Mouse (Mus musculus): Measurements from ENCODE around the gene Mospd3. TPM values are rescaled to one million over a fixed set of nuclear protein-coding genes. Genes with fewer than 3 reads are reported as not detected.
A peak's percentile ranks its signal among the peaks of the same experiment; 100 is the strongest.

Mospd3 gene
- polyA plus RNA-seq, 1 experiment from 2014 or later, result 38.7 TPM

GRCm38 (mm10) chr5:137568223-137568798 is 32.5 kb downstream of the Mospd3 start:
- Histone ChIP-seq H3K27me3 (no peaks in the 10 kb centered on the region), H3K36me3 (no peaks in the 10 kb centered on the region; the same call in 1 of the 2 replicates), H3K4me3 (no peak overlapping the region), H3K27ac (no peak overlapping the region), H3K4me2 (replicated peaks) (no peak overlapping the region), H3K4me1 (peaks cover 3% of the 10 kb centered on the region; the same call in 1 of the 2 replicates), H3K9ac (no peak overlapping the region), H3K9me3 (replicated peaks) (no peaks in the 10 kb centered on the region)
- ATAC-seq (ENCODE audit: low FRiP score), result no peak
- WGBS, result 81% methylated on average over 8 of the region's 8 CpGs

- Histone ChIP-seq H3K36me3 (no peaks in the 10 kb centered on the region; the same call in 1 of the 2 replicates), H3K9ac (no peak overlapping the region), H3K9me3 (replicated peaks) (no peaks in the 10 kb centered on the region), H3K27me3 (0 out of 2 replicates have a peak, but pooled peaks cover 3% of the 10 kb centered on the region), H3K4me1 (peaks cover 3% of the 10 kb centered on the region; the same call in 1 of the 2 replicates), H3K27ac (no peak overlapping the region), H3K4me3 (no peak overlapping the region), H3K4me2 (replicated peaks) (no peak overlapping the region)
- 96% methylated on average over 5 of the region's 5 CpGs for WGBS
- no peak for ATAC-seq (ENCODE audit: low FRiP score)
Observed at GRCm38 (mm10) chr5:137566416-137566815, 34.4 kb downstream of the Mospd3 start.

DNA sequence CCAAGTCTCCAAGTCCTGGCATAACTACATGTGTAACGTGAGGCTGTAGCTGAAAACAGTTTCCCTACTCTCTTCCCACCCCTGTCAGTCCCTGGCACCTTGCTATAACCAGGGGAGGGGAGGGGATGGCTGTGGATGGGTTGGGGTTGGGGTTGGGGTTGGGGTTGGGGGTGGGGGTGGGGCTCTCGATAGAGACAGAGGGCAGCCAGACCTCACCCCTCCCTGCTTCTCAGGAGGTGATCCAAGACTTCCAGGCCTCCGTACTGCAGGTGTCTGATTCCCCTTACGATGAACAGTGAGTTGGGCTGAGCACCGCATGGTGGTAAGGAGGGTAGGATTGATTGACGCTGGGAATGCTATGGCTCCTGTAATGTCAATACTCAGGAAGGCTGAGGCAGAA is 35.1 kb downstream of the Mospd3 start:
- WGBS, result 68% methylated on average over 6 of the region's 6 CpGs
- Histone ChIP-seq H3K4me1 (peaks cover 3% of the 10 kb centered on the region; the same call in 1 of the 2 replicates), H3K4me3 (no peak overlapping the region), H3K4me2 (replicated peaks) (no peak overlapping the region), H3K27ac (no peak overlapping the region), H3K27me3 (0 out of 2 replicates have a peak, but pooled peaks cover 3% of the 10 kb centered on the region), H3K9ac (no peak overlapping the region), H3K9me3 (replicated peaks) (no peaks in the 10 kb centered on the region), H3K36me3 (no peaks in the 10 kb centered on the region; the same call in 1 of the 2 replicates)
- ATAC-seq (ENCODE audit: low FRiP score), result no peak

- H3K4me1 ChIP-seq, result peaks cover 3% of the 10 kb centered on the region; the same call in 1 of the 2 replicates
- no peak overlapping the region for H3K4me3 ChIP-seq
- H3K27me3 ChIP-seq, result 0 out of 2 replicates have a peak, but pooled peaks cover 3% of the 10 kb centered on the region
- ATAC-seq (ENCODE audit: low FRiP score), result no peak
- no peak overlapping the region for H3K4me2 ChIP-seq (replicated peaks)
- 75% methylated on average over 10 of the region's 10 CpGs for WGBS
- H3K9ac ChIP-seq, result no peak overlapping the region; the same call in 1 of the 2 replicates
- H3K27ac ChIP-seq, result no peak overlapping the region
- H3K36me3 ChIP-seq, result no peaks in the 10 kb centered on the region; the same call in 1 of the 2 replicates
- H3K9me3 ChIP-seq (replicated peaks), result no peaks in the 10 kb centered on the region
Observed at GRCm38 (mm10) chr5:137562965-137563364, 37.9 kb downstream of the Mospd3 start.

- 54% methylated on average over 6 of the region's 6 CpGs for WGBS
- H3K27ac ChIP-seq, result no peak overlapping the region
- no peak for ATAC-seq (ENCODE audit: low FRiP score)
Observed at GRCm38 (mm10) chr5:137561556-137561955, 39.3 kb downstream of the Mospd3 start.

GRCm38 (mm10) chr5:137553898-137554297 is 47.0 kb downstream of the Mospd3 start:
- ATAC-seq (ENCODE audit: low FRiP score), result peak; percentile 45; the same call in 1 of the 2 replicates
- peaks cover 9% of the 10 kb centered on the region; the same call in 1 of the 2 replicates for H3K4me1 ChIP-seq
- H3K36me3 ChIP-seq, result no peaks in the 10 kb centered on the region
- peaks cover 15% of the 10 kb centered on the region; the same call in 1 of the 2 replicates for H3K27me3 ChIP-seq
- WGBS, result 43% methylated on average over 11 of the region's 11 CpGs
- H3K27ac ChIP-seq, result peak overlapping the region; percentile 72
- no peaks in the 10 kb centered on the region for H3K9me3 ChIP-seq (replicated peaks)
- peak overlapping the region; percentile 54 for H3K4me3 ChIP-seq
- peak overlapping the region; percentile 52 for H3K4me2 ChIP-seq (replicated peaks)
- peak overlapping the region; percentile 60 for H3K9ac ChIP-seq

More at GRCm38 (mm10) chr5:137561556-137561955, 39.3 kb downstream of the Mospd3 start:
- Histone ChIP-seq H3K4me1 (peaks cover 3% of the 10 kb centered on the region; the same call in 1 of the 2 replicates), H3K4me2 (replicated peaks) (no peak overlapping the region), H3K4me3 (no peak overlapping the region), H3K9me3 (replicated peaks) (no peaks in the 10 kb centered on the region), H3K9ac (no peak overlapping the region), H3K27me3 (0 out of 2 replicates have a peak, but pooled peaks cover 3% of the 10 kb centered on the region), H3K36me3 (no peaks in the 10 kb centered on the region; the same call in 1 of the 2 replicates)

DNA sequence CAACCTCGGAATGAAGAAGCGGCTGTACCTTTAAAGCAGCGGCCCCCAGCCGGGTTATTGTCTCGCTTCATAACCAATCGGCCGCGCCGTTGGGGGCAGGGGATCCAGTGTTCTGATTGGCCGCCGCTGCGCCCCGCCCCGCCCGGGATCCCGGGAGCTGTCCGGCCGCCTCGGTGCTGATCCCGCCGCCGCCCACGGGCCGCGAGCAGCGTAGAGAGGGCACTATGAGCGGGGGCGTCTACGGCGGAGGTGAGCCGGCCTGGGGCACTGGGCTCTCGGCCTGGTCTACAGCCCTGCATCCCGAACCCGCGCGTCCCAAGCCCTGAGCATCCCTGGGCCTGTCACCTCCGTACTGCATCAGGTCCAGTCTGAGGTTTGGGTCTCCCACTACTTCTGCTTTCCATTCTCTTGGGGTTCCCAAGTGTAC is 47.4 kb downstream of the Mospd3 start, which contains the start of gene Actl6b:
TSS of gene Actl6b (plus strand) at position 107 of the 427 bp plus-strand sequence.
- H3K4me3 ChIP-seq, result peak within 1 kb of the TSS; percentile 54
- peaks cover 15% of the 10 kb centered on the region; the same call in 1 of the 2 replicates for H3K27me3 ChIP-seq
- H3K36me3 ChIP-seq, result no peaks in the 10 kb centered on the region
- H3K4me1 ChIP-seq, result peaks cover 9% of the 10 kb centered on the region; the same call in 1 of the 2 replicates
- H3K4me2 ChIP-seq (replicated peaks), result peak within 1 kb of the TSS; percentile 52
- peak within 1 kb of the TSS; percentile 60 for H3K9ac ChIP-seq
- H3K9me3 ChIP-seq (replicated peaks), result no peaks in the 10 kb centered on the region
- peak; percentile 94 for ATAC-seq (ENCODE audit: low FRiP score)
- peak within 1 kb of the TSS; percentile 72 for H3K27ac ChIP-seq
- under 1% methylated on average over 37 of the region's 37 CpGs for WGBS

DNA sequence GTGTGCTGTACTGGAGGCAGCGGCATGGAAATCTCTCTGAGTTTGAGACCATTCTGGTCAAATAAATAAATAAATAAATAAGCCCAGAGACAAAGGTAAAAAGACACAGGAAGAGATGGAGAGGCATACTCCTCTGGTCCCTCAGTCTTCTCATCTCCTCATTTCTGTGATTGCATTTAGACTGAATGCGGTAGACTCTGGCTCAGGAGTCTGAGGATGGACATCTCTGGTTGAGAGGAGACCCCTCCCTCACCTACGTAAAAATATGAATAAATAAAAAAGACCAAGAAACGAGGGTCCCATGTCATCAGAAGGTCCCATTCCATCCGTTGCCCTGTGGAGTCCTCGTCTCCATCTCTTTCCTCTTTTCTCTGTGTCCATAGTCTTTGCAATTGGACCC is 47.9 kb downstream of the Mospd3 start:
- peaks cover 9% of the 10 kb centered on the region; the same call in 1 of the 2 replicates for H3K4me1 ChIP-seq
- peak overlapping the region; percentile 60 for H3K9ac ChIP-seq
- peaks cover 15% of the 10 kb centered on the region; the same call in 1 of the 2 replicates for H3K27me3 ChIP-seq
- no peaks in the 10 kb centered on the region for H3K36me3 ChIP-seq
- H3K9me3 ChIP-seq (replicated peaks), result no peaks in the 10 kb centered on the region
- peak overlapping the region; percentile 54 for H3K4me3 ChIP-seq
- H3K4me2 ChIP-seq (replicated peaks), result peak overlapping the region; percentile 52
- peak; percentile 29 for ATAC-seq (ENCODE audit: low FRiP score)
- WGBS, result 26% methylated on average over 6 of the region's 6 CpGs
- peak overlapping the region; percentile 72 for H3K27ac ChIP-seq

DNA sequence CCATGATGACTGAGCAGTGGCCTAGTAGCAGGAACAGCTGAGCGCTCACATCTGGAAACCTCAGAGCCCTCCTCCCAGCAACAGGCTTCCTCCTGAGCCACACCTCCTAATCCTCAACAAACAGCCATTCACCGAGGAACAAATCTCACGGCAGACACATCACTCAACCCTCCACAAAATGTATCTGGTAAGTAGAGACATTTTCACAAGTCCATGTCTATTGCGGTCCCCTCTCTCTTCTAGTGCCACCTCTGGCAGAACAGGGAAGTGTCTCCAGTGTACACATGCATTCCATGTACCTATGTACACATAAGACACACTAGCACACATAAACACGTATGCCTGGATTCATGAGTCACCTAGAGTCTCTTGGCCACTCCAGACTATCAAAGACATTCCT is 49.7 kb downstream of the Mospd3 start:
- no peak overlapping the region for H3K4me3 ChIP-seq
- H3K4me1 ChIP-seq, result peaks cover 9% of the 10 kb centered on the region; the same call in 1 of the 2 replicates
- H3K9ac ChIP-seq, result no peak overlapping the region
- no peaks in the 10 kb centered on the region for H3K9me3 ChIP-seq (replicated peaks)
- no peak for ATAC-seq (ENCODE audit: low FRiP score)
- WGBS, result 76% methylated on average over 5 of the region's 5 CpGs
- H3K27ac ChIP-seq, result no peak overlapping the region
- no peaks in the 10 kb centered on the region for H3K36me3 ChIP-seq
- H3K27me3 ChIP-seq, result peaks cover 15% of the 10 kb centered on the region; the same call in 1 of the 2 replicates
- no peak overlapping the region for H3K4me2 ChIP-seq (replicated peaks)

DNA sequence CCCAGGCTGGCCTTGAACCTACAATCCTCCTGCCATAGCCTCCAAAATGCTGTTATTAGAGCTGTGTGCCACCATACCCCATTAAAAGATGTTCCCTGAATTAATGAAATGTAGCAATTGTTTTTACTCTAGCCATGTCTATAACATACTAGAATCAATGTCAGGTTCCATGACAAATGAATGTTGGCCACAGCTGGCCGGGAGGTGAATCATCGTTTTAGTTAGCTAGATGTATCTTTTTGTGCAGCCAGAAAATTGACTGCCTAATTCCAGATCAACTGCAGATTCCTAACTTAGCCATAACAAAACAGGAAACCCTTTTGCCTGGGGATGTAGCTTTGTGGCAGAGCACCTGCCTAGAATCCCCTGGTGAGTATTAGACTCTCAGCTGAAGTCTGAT is 51.0 kb downstream of the Mospd3 start:
- H3K4me3 ChIP-seq, result no peak overlapping the region
- no peaks in the 10 kb centered on the region for H3K9me3 ChIP-seq (replicated peaks)
- no peak overlapping the region for H3K4me2 ChIP-seq (replicated peaks)
- WGBS, result 85% methylated on average over 2 of the region's 2 CpGs
- H3K4me1 ChIP-seq, result peaks cover 8% of the 10 kb centered on the region; the same call in 1 of the 2 replicates
- H3K9ac ChIP-seq, result no peak overlapping the region
- no peak overlapping the region for H3K27ac ChIP-seq
- no peak for ATAC-seq (ENCODE audit: low FRiP score)
- no peaks in the 10 kb centered on the region for H3K36me3 ChIP-seq
- H3K27me3 ChIP-seq, result peaks cover 11% of the 10 kb centered on the region; the same call in 1 of the 2 replicates
